Comparison of ENCODE assay signal across 24 mouse cellular contexts in the genomic region with DNA sequence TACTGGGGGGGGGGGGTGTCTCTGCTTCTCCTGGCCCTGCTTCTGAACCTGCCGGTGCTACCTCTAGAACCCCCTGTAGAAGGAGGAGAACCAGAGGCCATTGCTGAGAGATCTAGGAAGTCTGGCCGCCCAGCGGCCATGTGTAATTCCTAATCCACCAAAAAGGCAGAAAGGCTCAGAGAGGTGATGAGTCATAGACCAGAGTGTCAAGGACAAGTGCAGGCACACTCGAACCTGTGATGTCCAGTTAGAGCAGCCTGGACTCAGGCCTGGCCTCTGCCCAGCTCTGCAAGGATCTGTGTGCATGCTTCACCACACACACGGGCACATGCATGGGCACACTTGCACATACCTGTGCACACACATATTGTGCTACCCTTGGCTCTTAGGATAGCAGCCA. TPM values are rescaled to one million over a fixed set of nuclear protein-coding genes. Genes with fewer than 3 reads are reported as not detected.
DNase-seq lines count a peak whose midpoint lies in the region; ATAC-seq and TF ChIP-seq lines count a peak whose summit lies in the region.
"Had no signal": no experiment of that assay in that cellular context is flagged by ENCODE, and none has a peak within 500 bp of the region (broad histone marks: within the 10 kb centered on the region; RNA-seq: fewer than 3 reads in every experiment).

No protein-coding gene starts in this region.

- H3K27me3 ChIP-seq in liver, embryonic 11.5 days (replicated peaks; ENCODE audit: control insufficient read depth, insufficient read depth, low read length) = no peaks in the 10 kb centered on the region
- no peaks in the 10 kb centered on the region for H3K27me3 ChIP-seq in liver, postnatal 0 days (ENCODE audit: insufficient read depth, low read length)
- no peaks in the 10 kb centered on the region for H3K27me3 ChIP-seq in C2C12 (ENCODE audit: control insufficient read depth, insufficient read depth, insufficient read length)
- H3K27me3 ChIP-seq in hindbrain, embryonic 13.5 days = no peaks in the 10 kb centered on the region
- H3K27me3 ChIP-seq: embryonic facial prominence, embryonic 15.5 days; hindbrain, embryonic 12.5 days; Patski had no signal

- 74% methylated on average over 5 of the region's 5 CpGs for WGBS in liver, embryonic 11.5 days
- WGBS in liver, postnatal 0 days (ENCODE audit: insufficient replicate concordance) = 65% methylated on average over 5 of the region's 5 CpGs
- 88% methylated on average over 5 of the region's 5 CpGs for WGBS in hindbrain, embryonic 13.5 days

- H3ac ChIP-seq in C2C12 (ENCODE audit: control insufficient read depth, insufficient read length, low read depth) = no peak overlapping the region

- ATAC-seq in liver, embryonic 11.5 days (replicated peaks; ENCODE audit: low FRiP score) = no peak
- no peak for ATAC-seq in liver, postnatal 0 days
- no peak for ATAC-seq in hindbrain, embryonic 13.5 days (ENCODE audit: low FRiP score)
- ATAC-seq: activated CD4-positive, CD25-positive, alpha-beta regulatory T cell, adult 4 months; forebrain, embryonic 14.5 days; hindbrain, postnatal 0 days; Patski had no signal

- H3K9ac ChIP-seq in liver, embryonic 11.5 days (ENCODE audit: low read depth, low read length) = no peak overlapping the region
- no peak overlapping the region for H3K9ac ChIP-seq in liver, postnatal 0 days (replicated peaks)
- no peak overlapping the region for H3K9ac ChIP-seq in hindbrain, embryonic 13.5 days
- H3K9ac ChIP-seq: embryonic facial prominence, embryonic 15.5 days; hindbrain, embryonic 12.5 days had no signal

- TF ChIP-seq CTCF in liver, postnatal 0 days (IDR thresholded peaks at IDR 0.05; ENCODE audit: low read depth) = no peak
- no peak for TF ChIP-seq CTCF in C2C12 (IDR thresholded peaks at IDR 0.05; ENCODE audit: control insufficient read depth, insufficient read depth, insufficient read length)

- no peak overlapping the region for H3K4me3 ChIP-seq in liver, embryonic 11.5 days (ENCODE audit: low read depth, low read length)
- H3K4me3 ChIP-seq in liver, postnatal 0 days (ENCODE audit: low read depth, low read length) = no peak overlapping the region
- H3K4me3 ChIP-seq in C2C12 (ENCODE audit: insufficient read depth, poor library complexity, severe bottlenecking) = no peak overlapping the region
- no peak overlapping the region for H3K4me3 ChIP-seq in hindbrain, embryonic 13.5 days
- H3K4me3 ChIP-seq: embryonic facial prominence, embryonic 15.5 days; erythroblast, embryonic 14.5 days; forebrain, embryonic 10.5 days; heart, embryonic 10.5 days; hindbrain, embryonic 12.5 days had no signal

- peak; percentile 47 for DNase-seq in adrenal gland, postnatal 14 days
- no peak for DNase-seq in adrenal gland, adult 18-20 months (ENCODE audit: low spot score in 2 of 2)
- DNase-seq in liver, embryonic 11.5 days (ENCODE audit: low spot score) = no peak
- DNase-seq in liver, postnatal 0 days = no peak
- DNase-seq in lung, postnatal 14 days = no peak
- DNase-seq: B cell, adult 2 months; cerebellum, adult 11-12 months; cerebellum, adult 9-11 months; gastrocnemius, postnatal 10 days; heart, adult 18-20 months; heart, postnatal 10 days; heart, postnatal 4 days; kidney, adult 11 months had no signal

- peak overlapping the region; percentile 5; the same call in 1 of the 2 replicates for H3K27ac ChIP-seq in liver, embryonic 11.5 days (ENCODE audit: low read depth, low read length)
- no peak overlapping the region for H3K27ac ChIP-seq in liver, postnatal 0 days (ENCODE audit: low read depth)
- no peak overlapping the region for H3K27ac ChIP-seq in hindbrain, embryonic 13.5 days
- H3K27ac ChIP-seq: embryonic facial prominence, embryonic 15.5 days; forebrain, embryonic 10.5 days; hindbrain, embryonic 12.5 days; hindbrain, postnatal 0 days had no signal

- peaks cover 94% of the 10 kb centered on the region for H3K79me2 ChIP-seq in C2C12 (ENCODE audit: control insufficient read depth, insufficient read depth)

- TF ChIP-seq EP300 in liver, postnatal 0 days (IDR thresholded peaks at IDR 0.05; ENCODE audit: low read depth) = no peak

- no peaks in the 10 kb centered on the region; the same call in 1 of the 2 replicates for H3K36me3 ChIP-seq in liver, embryonic 11.5 days (ENCODE audit: control insufficient read depth, insufficient read depth, low read length)
- H3K36me3 ChIP-seq in liver, postnatal 0 days (replicated peaks; ENCODE audit: insufficient read depth, low read length) = peaks cover 14% of the 10 kb centered on the region; the same call in 1 of the 2 replicates
- H3K36me3 ChIP-seq in C2C12 (ENCODE audit: control insufficient read depth, insufficient read depth) = peaks cover 8% of the 10 kb centered on the region
- no peaks in the 10 kb centered on the region for H3K36me3 ChIP-seq in hindbrain, embryonic 13.5 days
- H3K36me3 ChIP-seq: embryonic facial prominence, embryonic 15.5 days; hindbrain, embryonic 12.5 days had no signal

- no peak overlapping the region for H3K4me2 ChIP-seq in liver, embryonic 11.5 days
- no peak overlapping the region for H3K4me2 ChIP-seq in liver, postnatal 0 days (ENCODE audit: low read depth, low read length)
- H3K4me2 ChIP-seq in hindbrain, embryonic 13.5 days = no peak overlapping the region
- H3K4me2 ChIP-seq: embryonic facial prominence, embryonic 15.5 days; hindbrain, embryonic 12.5 days had no signal

- peaks cover 55% of the 10 kb centered on the region for H3K79me3 ChIP-seq in C2C12 (ENCODE audit: low read depth)

- peaks cover 69% of the 10 kb centered on the region for H3K4me1 ChIP-seq in liver, embryonic 11.5 days (replicated peaks; ENCODE audit: control insufficient read depth, insufficient read depth, low read length)
- H3K4me1 ChIP-seq in liver, postnatal 0 days (ENCODE audit: insufficient read depth) = peaks cover 73% of the 10 kb centered on the region
- H3K4me1 ChIP-seq in hindbrain, embryonic 13.5 days (replicated peaks) = peaks cover 60% of the 10 kb centered on the region

- no peaks in the 10 kb centered on the region for H3K9me3 ChIP-seq in liver, embryonic 11.5 days (ENCODE audit: control insufficient read depth, low read length)
- no peaks in the 10 kb centered on the region for H3K9me3 ChIP-seq in liver, postnatal 0 days (ENCODE audit: low read length)
- H3K9me3 ChIP-seq in hindbrain, embryonic 13.5 days = no peaks in the 10 kb centered on the region
- H3K9me3 ChIP-seq: embryonic facial prominence, embryonic 15.5 days; forebrain, embryonic 10.5 days; heart, embryonic 10.5 days; hindbrain, embryonic 12.5 days had no signal

TF ChIP-seq in C2C12, 6 proteins besides CTCF, POLR2A, EP300 and RAD21:
- no peak for TF ChIP-seq CEBPB (IDR thresholded peaks at IDR 0.05; ENCODE audit: low read depth)
- peak; percentile 46 for TF ChIP-seq MYOD1 (IDR thresholded peaks at IDR 0.05; ENCODE audit: control insufficient read depth, insufficient read length, low read depth)

RNA-seq across cellular contexts. Expression of gene Pxn, which starts 21.7 kb away (rescaled TPM):
- total RNA-seq in adrenal gland, postnatal 14 days (2021) = 48.9 and 54.8 TPM in 2 replicates
- 10 to 100 TPM; 34.1 to 42.2 TPM for total RNA-seq in adrenal gland, adult 18-20 months (2021)
- 12.4 and 14.0 TPM in 2 replicates for polyA plus RNA-seq in liver, embryonic 11.5 days (2014; fragmentation: Nextera tagmentation; extraction: Ambion mirVana)
- 14.9 and 16.3 TPM in 2 replicates for polyA plus RNA-seq in liver, postnatal 0 days (2015; fragmentation: Nextera tagmentation; extraction: Ambion mirVana)
- polyA plus RNA-seq in C2C12 (2012; fragmentation: generic; extraction: Trizol) = 46.8 TPM
- polyA plus RNA-seq in hindbrain, embryonic 13.5 days (2015; fragmentation: Nextera tagmentation; extraction: Ambion mirVana) = 19.9 and 23.4 TPM in 2 replicates

RNA-seq across cellular contexts. Expression of gene Rplp0, which starts 31.1 kb away (rescaled TPM):
- total RNA-seq in adrenal gland, postnatal 14 days (2021) = 786 and 963 TPM in 2 replicates
- total RNA-seq in adrenal gland, adult 18-20 months (2021) = 100 to 1,000 TPM; 706 to 758 TPM
- polyA plus RNA-seq in liver, embryonic 11.5 days (2014; fragmentation: Nextera tagmentation; extraction: Ambion mirVana) = 2,436 and 2,466 TPM in 2 replicates
- polyA plus RNA-seq in liver, postnatal 0 days (2015; fragmentation: Nextera tagmentation; extraction: Ambion mirVana) = 793 and 822 TPM in 2 replicates
- polyA plus RNA-seq in C2C12 (2012; fragmentation: generic; extraction: Trizol) = 5,791 TPM
- polyA plus RNA-seq in hindbrain, embryonic 13.5 days (2015; fragmentation: Nextera tagmentation; extraction: Ambion mirVana) = 895 and 907 TPM in 2 replicates

RNA-seq across cellular contexts. Expression of gene Gcn1l1, which starts 36.9 kb away (rescaled TPM):
- 59.7 and 60.4 TPM in 2 replicates for total RNA-seq in adrenal gland, postnatal 14 days (2021)
- 10 to 100 TPM; 51.7 to 59.0 TPM for total RNA-seq in adrenal gland, adult 18-20 months (2021)
- polyA plus RNA-seq in liver, embryonic 11.5 days (2014; fragmentation: Nextera tagmentation; extraction: Ambion mirVana) = 51.0 and 55.6 TPM in 2 replicates
- 7.7 and 10.3 TPM in 2 replicates for polyA plus RNA-seq in liver, postnatal 0 days (2015; fragmentation: Nextera tagmentation; extraction: Ambion mirVana)
- 46.2 TPM for polyA plus RNA-seq in C2C12 (2012; fragmentation: generic; extraction: Trizol)
- 42.2 and 42.4 TPM in 2 replicates for polyA plus RNA-seq in hindbrain, embryonic 13.5 days (2015; fragmentation: Nextera tagmentation; extraction: Ambion mirVana)

RNA-seq across cellular contexts. Expression of gene Sirt4, which starts 43.6 kb away (rescaled TPM):
- 18.1 and 23.5 TPM in 2 replicates for total RNA-seq in adrenal gland, postnatal 14 days (2021)
- total RNA-seq in adrenal gland, adult 18-20 months (2021) = 10 to 100 TPM; 18.1 to 21.2 TPM
- 14.8 and 15.2 TPM in 2 replicates for polyA plus RNA-seq in liver, embryonic 11.5 days (2014; fragmentation: Nextera tagmentation; extraction: Ambion mirVana)
- 3.5 and 3.9 TPM in 2 replicates for polyA plus RNA-seq in liver, postnatal 0 days (2015; fragmentation: Nextera tagmentation; extraction: Ambion mirVana)
- polyA plus RNA-seq in C2C12 (2012; fragmentation: generic; extraction: Trizol) = 9.2 TPM
- 30.0 TPM in 2 replicates for polyA plus RNA-seq in hindbrain, embryonic 13.5 days (2015; fragmentation: Nextera tagmentation; extraction: Ambion mirVana)
